Mouse (Mus musculus) cerebellum, adult 2 months (tissue): ENCODE data around the gene Exosc7.

Experiments
- CTCF ChIP-seq: fragments of 200-500 bp; IDR thresholded peaks from 2 replicates; pipeline ENCODE4 v1.5.1; 2011; ENCODE audit warnings: low read depth, mild to moderate bottlenecking, control low read depth, low read length, moderate library complexity, borderline replicate concordance; ENCODE audit not compliant: insufficient read depth
- POLR2A ChIP-seq: fragments of 200-500 bp; IDR thresholded peaks from 2 replicates; pipeline ENCODE4 v1.6.1; 2011; ENCODE audit warnings: low read length, control low read depth, borderline replicate concordance; ENCODE audit not compliant: insufficient read depth

- TF ChIP-seq POLR2A (no peak), CTCF (no peak)
Observed at GRCm38 (mm10) chr9:123159330-123159729, 46.3 kb downstream of the Exosc7 start.
